Mouse (Mus musculus) left cerebral cortex, postnatal 36 days (tissue): ENCODE results near the gene Tsc22d1. TPM values are rescaled to one million over a fixed set of nuclear protein-coding genes. Genes with fewer than 3 reads are reported as not detected.

Experiments
- DNase-seq, 2 experiments: peaks; one replicate each; pipeline ENCODE4 v3.0.0; 2021 to 2022; ENCODE audit warnings: low spot score in 2 of 2, mixed read lengths in 1 of 2
- intact Hi-C: fragments of 180-260 bp; cut with DNase I; formaldehyde crosslinking; loops from one replicate; pipeline ENCODE4 v1.15.1; 2025
- total RNA-seq, 2 experiments: library from RNA; stranded (reverse); gene quantifications; 2 replicates each; pipeline ENCODE4 v1.2.3; 2021

Tsc22d1 gene
- total RNA-seq, 2 experiments from 2014 or later, result 600 to 618 TPM

DNA sequence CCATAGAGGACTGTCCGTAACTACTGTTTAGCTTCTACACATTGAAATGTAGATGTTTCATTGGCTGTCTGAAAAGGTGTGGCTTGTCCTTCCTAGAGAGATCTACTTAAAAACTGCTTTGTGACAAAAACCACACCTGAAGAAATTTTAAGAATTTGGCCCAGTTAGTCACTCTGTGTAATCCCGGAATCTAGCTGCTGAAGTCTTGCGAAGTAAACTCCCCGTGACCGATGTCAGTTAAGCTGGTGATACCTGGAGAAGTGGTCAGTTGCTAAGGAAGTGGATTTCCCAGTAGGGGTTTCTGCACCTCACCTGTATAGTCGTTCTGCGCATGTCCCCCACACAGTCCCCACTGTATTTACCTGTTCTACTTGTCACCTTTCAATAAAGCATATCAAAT is 92.6 kb downstream of the Tsc22d1 start:
- intact Hi-C loops, result loop anchor here (5.0 kb wide), 1 partner anchor 115 kb away; no protein-coding TSS in a partner anchor
- no peak for DNase-seq

DNA sequence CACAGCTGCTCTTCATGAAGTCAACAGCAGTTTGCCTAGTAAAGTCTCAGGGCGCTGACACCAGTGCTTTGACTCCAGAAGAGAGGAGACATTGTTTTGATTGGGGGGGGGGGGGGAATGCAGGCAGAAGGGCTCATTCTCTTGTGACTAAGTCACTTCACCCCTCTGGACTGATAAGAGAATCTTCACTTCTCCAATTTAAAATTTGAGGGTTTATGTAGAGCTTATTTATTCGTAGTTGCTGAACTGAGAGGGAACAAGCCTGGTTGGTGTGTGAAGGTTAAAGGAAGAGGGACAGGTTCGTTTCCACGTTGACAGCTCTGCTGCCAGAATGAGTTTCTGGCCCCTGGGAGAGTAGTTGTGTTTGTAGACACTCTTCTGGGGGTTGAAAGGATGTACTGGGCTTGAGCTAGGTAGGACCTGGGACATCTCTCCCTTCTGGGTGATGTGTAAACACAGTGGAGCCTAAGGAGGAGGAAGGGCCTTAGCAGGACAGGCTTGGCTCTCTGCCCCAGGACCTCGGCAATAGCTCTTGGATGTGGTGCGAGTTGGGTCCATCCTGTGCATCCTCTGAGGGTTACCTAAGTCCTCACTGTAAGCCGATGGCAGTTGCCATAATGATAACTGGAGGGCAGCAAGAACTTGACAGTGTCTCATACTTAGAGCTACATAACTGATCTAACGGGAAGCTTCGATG is 93.2 kb downstream of the Tsc22d1 start:
- DNase-seq, result no peak
- intact Hi-C loops, result loop anchor here (5.0 kb wide), 1 partner anchor 114 kb away; no protein-coding TSS in a partner anchor

DNA sequence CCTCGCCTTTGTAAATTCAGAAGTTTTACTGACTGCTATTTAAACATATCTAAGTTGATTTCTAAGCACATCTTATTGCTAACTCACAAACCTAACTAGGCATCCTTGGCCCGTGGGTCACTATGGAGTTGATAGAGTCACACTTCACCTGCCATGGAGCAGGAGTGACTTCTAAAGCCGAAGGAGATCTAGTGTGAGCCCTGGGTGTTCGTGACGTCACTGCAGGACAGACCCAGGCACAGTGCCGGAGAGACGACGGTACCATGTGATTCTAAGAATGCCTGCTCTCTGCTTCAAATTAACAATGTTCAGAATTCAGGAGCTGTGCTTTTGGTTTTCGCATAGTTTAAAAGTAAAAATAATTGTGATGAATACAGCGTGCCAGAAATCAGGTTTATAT is 93.9 kb downstream of the Tsc22d1 start:
- DNase-seq, result peak in 1 of 2 experiments; percentile 40
- intact Hi-C loops, result loop anchor here (5.0 kb wide), 1 partner anchor 114 kb away; no protein-coding TSS in a partner anchor

DNA sequence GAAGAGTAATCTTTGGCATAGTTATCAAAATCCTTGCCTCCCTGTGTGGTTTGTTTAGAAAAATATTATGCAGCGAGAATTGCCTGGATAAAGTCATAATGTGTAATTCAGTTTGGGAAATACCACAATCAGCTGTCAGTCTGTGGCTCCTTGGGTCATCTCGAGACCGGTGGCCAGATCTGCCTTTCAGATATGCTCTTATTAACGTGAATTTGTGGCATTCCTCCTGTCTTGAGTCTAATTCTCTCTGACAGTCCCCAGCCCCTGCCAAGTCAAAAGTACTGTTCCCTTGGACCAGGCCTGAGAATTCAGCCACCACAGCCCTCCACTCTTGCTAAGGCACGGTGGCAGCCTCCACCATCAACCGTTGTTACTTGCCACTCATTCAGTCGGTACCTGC is 97.2 kb downstream of the Tsc22d1 start:
- no peak for DNase-seq
- intact Hi-C loops, result no loop called here

DNA sequence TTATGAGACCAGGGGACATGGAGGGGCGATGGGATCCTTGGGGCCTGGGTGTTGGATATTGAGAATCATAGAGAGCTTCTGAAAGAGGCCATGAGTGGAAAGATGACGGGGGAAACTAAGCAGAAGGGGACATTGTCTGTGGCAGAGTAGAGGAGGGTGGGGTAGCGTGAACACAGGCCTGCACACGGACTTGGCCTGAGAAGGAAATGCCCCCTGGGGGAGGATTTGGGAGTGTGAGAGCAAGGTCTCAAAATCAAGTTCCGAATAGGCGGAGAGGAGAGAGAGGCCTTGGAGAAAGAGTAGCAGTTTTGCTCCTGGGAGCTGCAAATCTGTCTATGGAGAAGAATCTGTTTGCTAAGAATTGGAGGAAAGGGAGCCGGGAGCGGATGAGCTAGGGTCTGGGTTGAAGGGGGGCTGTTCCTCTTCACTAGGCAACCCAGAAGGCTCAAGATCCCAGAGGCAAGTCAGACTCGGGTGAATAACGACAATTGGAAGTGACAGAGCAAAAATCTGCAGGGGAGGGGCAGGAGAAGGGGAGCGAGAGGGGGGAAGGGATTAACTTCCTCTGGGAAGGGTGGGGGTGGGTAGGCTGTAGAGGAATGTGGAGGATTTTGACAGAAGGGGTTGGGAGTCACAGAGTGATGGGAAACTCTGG is 98.8 kb downstream of the Tsc22d1 start:
- no peak for DNase-seq
- intact Hi-C loops, result no loop called here

DNA sequence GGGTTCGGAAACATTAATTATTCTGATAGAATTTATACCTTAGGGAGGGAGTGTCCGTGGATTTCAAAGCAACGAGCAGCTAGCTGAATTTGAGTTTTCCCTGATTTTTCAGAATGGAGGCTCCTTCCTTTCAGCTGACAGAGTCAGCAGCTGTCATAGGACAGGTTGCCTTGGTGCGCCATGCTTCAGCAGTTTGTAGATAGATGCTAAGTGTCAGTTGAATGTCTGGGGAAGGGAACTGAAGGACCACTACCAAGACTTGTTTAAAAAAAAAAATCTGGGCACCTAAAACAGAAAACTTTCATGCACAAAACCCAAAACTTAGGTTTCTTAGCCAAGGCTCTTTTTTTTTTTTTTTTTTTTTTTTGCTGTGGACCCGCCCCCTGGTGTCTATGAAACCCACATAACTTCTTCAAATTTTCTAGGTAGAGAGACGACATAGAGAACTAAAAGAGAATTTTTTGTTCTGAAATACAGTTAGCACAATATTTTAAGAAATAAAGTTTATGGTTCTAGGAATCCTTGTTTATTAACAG is 99.4 kb downstream of the Tsc22d1 start:
- intact Hi-C loops, result no loop called here
- DNase-seq, result no peak

DNA sequence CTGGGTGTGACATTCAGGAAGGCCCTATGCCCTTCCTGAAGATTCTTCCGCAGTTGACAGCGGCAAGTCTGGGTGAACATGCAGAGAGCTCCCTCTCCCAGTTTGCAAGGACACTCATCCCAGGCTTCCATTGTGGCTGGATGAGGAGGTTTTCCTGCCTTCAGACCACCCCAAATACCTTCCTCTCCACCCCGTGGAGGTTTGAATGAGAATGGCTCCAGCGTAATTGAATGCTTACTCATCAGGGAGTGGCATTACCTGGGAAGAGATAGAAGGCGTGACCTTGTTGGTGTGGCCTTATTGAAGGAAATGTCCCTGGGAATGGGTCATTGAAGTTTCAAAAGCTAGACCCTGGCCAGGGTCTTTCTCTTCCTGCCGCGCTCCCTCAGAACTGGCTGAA is 100.9 kb downstream of the Tsc22d1 start:
- DNase-seq, result no peak
- intact Hi-C loops, result no loop called here

DNA sequence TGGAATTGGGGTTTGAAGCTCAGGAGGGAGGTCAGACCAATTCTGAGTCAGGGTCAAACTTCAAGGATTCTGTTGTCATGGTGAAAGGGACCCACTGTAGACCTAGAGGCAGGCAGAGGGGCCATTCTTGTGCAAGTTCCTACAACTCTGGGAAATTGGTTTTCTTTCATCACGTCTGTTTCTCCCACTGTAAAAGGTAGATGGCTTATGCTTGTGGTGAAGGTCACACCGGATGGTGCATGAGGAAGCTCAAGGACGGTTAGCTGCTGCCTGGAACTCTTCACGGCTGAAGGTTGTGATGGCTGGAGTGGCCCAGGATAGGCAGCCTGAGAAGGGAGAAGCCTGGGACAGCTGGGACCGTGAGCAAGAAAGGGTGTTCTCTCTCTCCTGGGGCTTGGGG is 103.5 kb downstream of the Tsc22d1 start:
- intact Hi-C loops, result no loop called here
- no peak for DNase-seq

DNA sequence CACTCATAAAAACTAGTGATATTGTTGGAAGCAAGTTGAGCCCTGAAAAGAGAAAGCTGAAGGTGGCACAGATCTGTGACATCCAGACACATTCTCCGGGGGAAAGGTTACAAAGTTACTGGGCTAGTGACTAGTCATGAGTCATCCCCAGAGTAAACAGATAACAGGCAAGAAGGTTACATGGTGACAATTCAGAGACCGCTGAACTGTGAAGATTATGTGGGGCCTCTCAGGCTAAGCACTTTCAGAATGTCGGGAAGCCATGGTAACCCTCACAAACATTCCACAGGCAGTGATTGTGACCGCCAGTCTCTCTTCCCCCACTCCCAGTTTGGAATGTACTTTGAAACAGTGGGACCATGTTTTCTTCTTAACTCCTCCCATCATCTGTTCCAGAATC is 105.8 kb downstream of the Tsc22d1 start:
- DNase-seq, result no peak
- intact Hi-C loops, result no loop called here

DNA sequence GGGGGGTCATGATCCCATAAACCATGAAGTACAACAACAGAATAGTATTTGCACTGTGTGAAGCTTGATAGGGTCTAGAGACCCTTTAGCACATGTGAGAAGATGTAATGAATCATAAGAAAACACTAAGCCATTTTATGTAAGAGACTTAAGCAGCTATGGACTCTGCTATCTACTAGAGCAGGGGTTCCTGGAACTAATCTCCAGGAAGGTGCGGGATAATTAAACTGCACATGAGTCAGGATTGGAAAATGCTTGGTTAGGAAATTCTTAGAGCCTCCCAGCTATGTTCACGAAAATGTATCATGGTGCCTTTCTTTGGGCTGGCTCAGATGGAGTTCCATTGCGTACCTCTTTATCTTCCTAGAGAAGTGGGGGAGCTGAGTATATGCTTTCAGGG is 106.5 kb downstream of the Tsc22d1 start:
- no peak for DNase-seq
- intact Hi-C loops, result no loop called here

DNA sequence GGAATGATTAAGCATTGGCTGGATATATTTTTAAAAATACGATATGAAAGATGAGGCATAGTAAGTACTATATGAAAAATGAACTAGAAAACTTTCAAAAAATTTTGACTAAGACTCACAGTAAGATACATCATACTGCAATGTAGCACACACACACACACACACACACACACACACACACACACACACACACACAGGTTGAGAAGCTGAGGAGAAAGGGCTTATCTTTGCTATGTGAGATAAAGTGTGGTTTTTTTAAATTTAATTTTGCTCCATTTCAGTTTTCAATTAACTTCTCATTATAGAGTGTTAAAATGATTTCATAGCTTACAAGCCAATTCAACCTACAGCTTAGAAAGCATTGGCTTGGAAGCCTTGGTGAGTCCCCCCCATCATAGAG is 108.6 kb downstream of the Tsc22d1 start:
- no peak for DNase-seq

DNA sequence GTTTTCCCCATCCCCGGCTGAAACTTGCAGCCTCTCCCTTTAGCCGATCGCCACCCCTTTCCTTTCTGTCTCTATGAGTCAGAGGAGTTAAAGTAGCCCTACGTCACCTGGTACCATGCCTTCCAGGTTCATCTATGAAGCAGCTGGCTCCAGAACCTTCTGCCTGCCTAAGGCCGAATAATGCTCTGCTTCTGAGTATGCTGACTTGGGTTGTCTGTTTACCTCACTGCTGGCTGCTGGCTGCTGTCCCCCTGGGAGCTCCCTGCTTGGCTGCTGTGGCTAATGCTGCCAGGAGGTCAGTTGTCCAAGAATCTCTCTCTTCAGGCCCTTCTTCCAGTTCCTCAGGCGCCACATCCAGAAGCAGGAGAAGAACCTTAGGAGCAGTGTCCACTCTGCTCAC is 111.7 kb downstream of the Tsc22d1 start:
- DNase-seq, result no peak
- intact Hi-C loops, result no loop called here

More for the DNA sequence above, 108.6 kb downstream of the Tsc22d1 start:
- intact Hi-C loops, result no loop called here

DNA sequence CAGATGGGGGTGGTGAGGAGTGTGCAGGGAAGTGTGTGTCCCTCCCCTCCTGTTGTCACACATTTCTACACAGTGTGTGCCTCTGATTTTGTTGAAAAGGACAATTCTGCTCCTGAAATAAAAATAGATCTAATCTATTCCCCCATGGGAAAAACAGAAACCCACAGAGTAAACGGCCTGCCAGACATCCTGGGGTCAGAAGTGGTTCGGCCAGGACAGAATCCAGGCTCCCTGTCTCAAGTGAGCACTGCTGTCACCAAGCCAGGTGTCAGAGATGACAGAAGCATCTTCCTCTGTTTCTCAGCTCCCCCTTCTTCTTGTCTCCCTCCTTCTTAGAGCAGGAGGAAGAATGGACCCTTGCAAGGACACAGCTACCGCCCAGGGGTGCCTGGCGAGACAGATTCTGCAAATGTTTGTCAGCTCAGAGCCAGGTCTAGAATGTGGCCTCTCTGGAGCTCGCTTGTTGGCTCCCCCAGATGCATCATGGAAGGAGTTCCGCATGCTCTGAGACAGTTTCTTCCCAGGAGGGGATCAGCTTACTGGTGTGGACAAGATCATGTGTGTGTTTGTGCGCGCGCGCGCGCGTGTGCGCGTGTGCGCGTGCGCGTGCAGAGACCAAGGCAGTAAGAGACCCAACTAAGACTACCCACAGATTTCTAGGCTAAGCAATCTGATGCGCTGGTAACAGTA is 112.4 kb downstream of the Tsc22d1 start:
- DNase-seq, result no peak

DNA sequence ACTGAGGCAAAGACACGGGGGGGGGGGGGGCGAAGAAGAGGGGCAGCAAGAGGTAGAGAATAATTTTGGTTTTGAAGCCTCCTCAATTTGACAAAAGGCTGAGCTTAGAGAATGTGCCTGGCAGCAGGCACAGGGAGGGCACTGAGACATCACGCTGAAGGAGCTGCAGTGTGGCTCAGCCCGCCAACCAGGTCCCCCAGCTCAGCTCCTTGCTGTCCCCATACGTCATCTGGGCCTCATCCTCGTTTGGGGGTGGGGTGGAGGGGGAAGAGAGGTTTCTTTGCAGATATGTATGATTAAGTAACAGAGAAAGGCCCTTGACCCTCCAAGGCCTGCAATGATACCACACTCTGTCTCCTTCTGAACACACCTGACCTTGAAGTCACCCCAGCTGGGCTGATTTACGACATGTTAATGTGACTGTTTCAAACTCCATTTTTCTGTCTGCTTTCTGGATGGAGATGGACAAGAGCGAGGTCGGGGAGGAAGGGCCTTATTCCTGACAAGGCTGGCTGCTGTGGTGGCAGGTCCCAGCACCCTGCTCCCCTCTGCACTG is 113.1 kb downstream of the Tsc22d1 start:
- no peak for DNase-seq
- intact Hi-C loops, result no loop called here

More for the DNA sequence above, 112.4 kb downstream of the Tsc22d1 start:
- intact Hi-C loops, result no loop called here

DNA sequence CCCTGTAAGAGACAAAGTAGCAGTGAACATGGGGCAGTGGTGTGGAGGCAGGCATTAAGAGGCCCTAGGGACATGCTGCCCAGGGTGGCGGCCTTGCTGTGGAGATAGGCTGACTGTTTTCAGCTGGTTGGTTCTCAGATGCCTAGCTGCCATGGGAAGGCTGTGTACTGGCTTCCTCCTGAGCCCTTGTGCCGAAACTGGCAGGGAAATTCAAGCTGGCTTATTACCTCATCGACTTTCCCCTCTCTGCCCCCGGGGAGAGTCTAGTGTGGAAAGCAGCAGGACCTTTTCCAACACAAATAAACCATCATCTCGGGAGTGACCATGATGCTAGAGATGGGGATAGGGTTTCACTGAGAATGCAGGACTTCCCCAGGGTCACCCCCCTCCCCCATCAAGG is 113.9 kb downstream of the Tsc22d1 start:
- DNase-seq, result no peak
- intact Hi-C loops, result no loop called here

DNA sequence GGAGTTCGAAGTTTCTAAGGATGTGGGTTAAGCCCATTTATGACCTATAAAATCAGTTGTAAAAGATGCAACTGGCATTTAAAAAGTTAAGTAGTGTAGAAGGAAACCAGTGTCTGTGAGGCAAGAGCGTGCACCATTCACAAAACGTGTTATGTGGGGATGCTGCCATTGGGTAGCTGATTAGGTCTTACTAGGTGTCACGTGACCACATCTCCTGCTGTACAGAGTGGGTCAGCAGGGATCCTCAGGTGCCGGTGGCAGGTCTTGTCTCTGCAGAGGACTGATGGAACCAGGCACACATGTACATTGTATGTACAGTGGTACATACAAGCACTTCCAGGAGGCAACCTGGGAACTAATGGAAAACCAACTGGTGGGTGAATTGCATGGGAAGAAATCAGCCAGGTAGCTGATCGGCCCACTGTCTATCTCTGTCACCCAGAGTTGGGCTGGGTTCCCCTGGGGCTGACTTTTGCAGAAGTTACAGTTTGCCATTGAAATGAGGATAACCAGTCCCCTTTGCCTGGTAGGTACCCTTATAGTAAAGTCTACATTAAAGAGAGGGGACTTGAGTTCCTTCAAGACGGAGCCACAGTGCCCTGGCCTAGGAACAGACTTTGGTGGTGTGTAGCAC is 116.4 kb downstream of the Tsc22d1 start:
- intact Hi-C loops, result no loop called here
- DNase-seq, result no peak

DNA sequence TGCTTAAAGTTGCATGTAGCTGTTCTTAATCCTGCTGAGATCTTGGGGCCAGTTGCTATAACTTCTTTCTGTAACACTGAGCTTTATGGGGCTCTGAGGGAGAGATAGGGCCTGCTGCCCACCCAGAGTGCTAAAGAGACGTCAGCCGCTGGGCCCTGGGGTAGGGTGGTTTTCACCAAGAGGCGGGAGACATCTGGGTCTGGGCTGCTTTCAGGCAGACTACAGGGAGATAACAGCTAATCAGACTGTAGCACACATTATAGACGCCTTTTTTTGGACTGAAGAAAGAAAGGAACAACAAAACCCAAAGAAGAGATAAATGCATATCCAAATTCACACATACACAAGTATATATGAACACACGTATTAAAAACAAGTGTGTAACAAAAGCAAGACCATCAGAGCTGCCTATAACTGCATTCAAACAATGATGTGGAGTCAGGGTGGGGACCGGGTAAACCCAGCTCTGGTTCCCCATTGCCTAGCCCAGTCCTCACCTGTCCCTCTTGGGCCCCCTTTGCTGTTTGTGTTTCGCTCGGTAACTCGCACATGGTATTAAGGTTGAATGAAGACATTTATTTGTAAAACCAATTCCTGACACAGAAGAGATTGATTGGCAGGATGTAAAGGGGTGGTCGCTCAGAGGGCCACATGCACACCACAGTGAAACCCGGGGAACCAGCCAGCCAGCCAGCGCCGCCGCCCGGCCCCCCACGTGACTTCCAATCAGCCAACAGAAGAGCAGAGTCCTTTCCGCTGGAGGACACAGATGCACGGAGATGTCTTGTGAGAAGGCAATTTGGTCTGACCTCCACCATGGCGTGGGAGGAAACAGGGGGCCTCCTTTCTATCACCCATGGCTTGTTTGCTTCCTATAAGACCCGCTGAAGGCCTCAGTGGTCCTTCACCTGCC is 117.8 kb downstream of the Tsc22d1 start:
- DNase-seq, result no peak
- intact Hi-C loops, result no loop called here

DNA sequence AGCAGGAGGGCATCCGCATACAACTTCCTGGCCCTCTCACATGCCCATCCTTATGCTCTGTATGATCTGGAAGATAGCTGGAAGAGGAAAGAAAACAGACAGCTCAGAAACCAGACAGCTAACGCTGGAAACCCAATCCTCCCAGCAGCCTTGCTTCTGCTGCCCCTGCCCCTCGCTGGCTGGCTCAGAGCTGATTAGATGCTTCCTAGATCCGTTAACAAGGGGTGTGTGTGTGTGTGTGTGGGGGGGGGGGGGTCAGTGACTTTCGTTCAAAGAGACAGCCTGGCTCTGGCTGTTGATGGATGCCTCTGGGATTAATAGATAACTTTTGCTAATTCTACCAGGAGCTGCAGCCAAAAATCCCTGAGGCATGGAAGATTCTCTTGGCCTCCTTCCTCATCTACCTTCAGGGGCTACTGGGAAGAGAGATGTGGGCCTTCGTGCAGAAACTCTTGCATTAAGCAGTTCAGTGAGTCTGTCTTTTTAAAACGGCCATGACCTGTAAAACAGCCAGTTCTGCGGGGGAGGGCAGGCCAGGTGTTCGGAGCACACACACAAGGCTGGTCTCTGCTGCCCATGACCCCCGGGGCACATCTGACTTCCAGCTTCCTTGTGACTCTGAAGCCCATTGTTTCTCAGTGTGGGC is 118.5 kb downstream of the Tsc22d1 start:
- no peak for DNase-seq
- intact Hi-C loops, result no loop called here
